Mouse (Mus musculus) Patski (cell line): Measurements from ENCODE around the gene Rtn3. TPM values are rescaled to one million over a fixed set of nuclear protein-coding genes. Genes with fewer than 3 reads are reported as not detected.

Experiments used
- ATAC-seq: fragments of 100-300 bp; one replicate; pipeline ENCODE4 v1.8.0; 2021
- CTCF ChIA-PET: fragments of 350-600 bp; sonication (Branson Sonifier 250); formaldehyde crosslinking; loops from one replicate; lab custom pipeline; 2022; ENCODE audit warnings: inconsistent platforms; lab: Charles Lee
- POLR2A ChIA-PET: fragments of 350-600 bp; sonication (Branson Sonifier 250); formaldehyde crosslinking; loops from one replicate; lab custom pipeline; 2022; ENCODE audit warnings: antibody characterized with exemption, inconsistent platforms; lab: Charles Lee
- DNase-seq: peaks from one replicate; pipeline ENCODE4 v3.0.0-alpha.2; 2011; ENCODE audit warnings: low read depth, low spot score
- H3K27me3 ChIP-seq: fragments of 371-371 bp; one replicate; pipeline ENCODE4 v1.5.1; 2021
- CTCF ChIP-seq: fragments of 100-300 bp; IDR thresholded peaks from one replicate; pipeline ENCODE4 v1.5.1; 2021
- in situ Hi-C: fragments of 300-500 bp; cut with MboI; formaldehyde crosslinking; loops from 3 replicates; pipeline ENCODE4 v1.11.1; 2018; ENCODE audit warnings: low pct_unique_long_range_greater_than_20kb, mixed read lengths
- polyA plus RNA-seq: library from polyadenylated mRNA; unstranded; gene quantifications from one replicate; pipeline ENCODE4 v1.2.3, GENCODE M21; 2021

The Rtn3 gene
- polyA plus RNA-seq = 309 TPM

GRCm38 (mm10) chr19:7482599-7483511, at the start of gene Rtn3:
TSS of gene Rtn3 (minus strand) at chr19:7483281.
- in situ Hi-C loops = no loop called here
- DNase-seq = peak; percentile 86
- ATAC-seq = peak; percentile 89
- no peak for TF ChIP-seq CTCF
- ChIA-PET POLR2A (interaction anchor here (1.0 to 1.7 kb wide), 3 partner anchors 8 to 65 kb away, joined by 3 to 5 read pairs (median 5); partner anchors contain the start of gene 2700081O15Rik), CTCF (interaction anchor here (1.2 to 1.4 kb wide), 2 partner anchors 11 to 18 kb away, joined by 3 to 6 read pairs; partner anchors contain the start of gene Atl3)
- no peaks in the 10 kb centered on the region for H3K27me3 ChIP-seq

- ChIA-PET CTCF (interaction anchor here (0.7 to 6.4 kb wide), 7 partner anchors 10 to 86 kb away, joined by 3 to 24 read pairs (median 3); no protein-coding TSS in a partner anchor), POLR2A (interaction anchor here (1.2 kb wide), 1 partner anchor 64 kb away, joined by 6 read pairs; no protein-coding TSS in a partner anchor)
- ATAC-seq (no peak), DNase-seq (no peak)
- no peak for TF ChIP-seq CTCF
- H3K27me3 ChIP-seq = no peaks in the 10 kb centered on the region
- in situ Hi-C loops = loop anchor here (5.0 kb wide), 1 partner anchor 65 kb away; no protein-coding TSS in a partner anchor
Measured at GRCm38 (mm10) chr19:7531906-7532305, 48.8 kb upstream of the Rtn3 start.

GRCm38 (mm10) chr19:7528639-7529428, 45.8 kb upstream of the Rtn3 start:
- peak; percentile 44 for ATAC-seq
- DNase-seq = peak; percentile 13
- H3K27me3 ChIP-seq = no peaks in the 10 kb centered on the region
- ChIA-PET POLR2A (no interaction called here), CTCF (interaction anchor here (0.6 to 6.4 kb wide), 7 partner anchors 61 to 180 kb away, joined by 3 to 24 read pairs (median 6); no protein-coding TSS in a partner anchor)
- in situ Hi-C loops = no loop called here
- peak; percentile 83 for TF ChIP-seq CTCF

GRCm38 (mm10) chr19:7524879-7525278, 41.8 kb upstream of the Rtn3 start:
- no peak for TF ChIP-seq CTCF
- CTCF ChIA-PET = interaction anchor here (0.9 to 4.7 kb wide), 5 partner anchors 13 to 82 kb away, joined by 3 to 23 read pairs (median 4); partner anchors contain the start of gene Lgals12
- POLR2A ChIA-PET = no interaction called here
- DNase-seq (no peak), ATAC-seq (peak; percentile 69)
- in situ Hi-C loops = no loop called here
- no peaks in the 10 kb centered on the region for H3K27me3 ChIP-seq

GRCm38 (mm10) chr19:7523781-7524180, 40.7 kb upstream of the Rtn3 start:
- no peak for DNase-seq
- no peak for TF ChIP-seq CTCF
- CTCF ChIA-PET = interaction anchor here (1.5 to 4.7 kb wide), 4 partner anchors 12 to 72 kb away, joined by 4 to 23 read pairs (median 5); no protein-coding TSS in a partner anchor
- no peaks in the 10 kb centered on the region for H3K27me3 ChIP-seq
- ATAC-seq = no peak
- POLR2A ChIA-PET = no interaction called here
- in situ Hi-C loops = no loop called here

GRCm38 (mm10) chr19:7523292-7523691, 40.2 kb upstream of the Rtn3 start:
- in situ Hi-C loops = no loop called here
- no peak for ATAC-seq
- DNase-seq = no peak
- ChIA-PET POLR2A (no interaction called here), CTCF (interaction anchor here (0.6 to 4.7 kb wide), 6 partner anchors 12 to 95 kb away, joined by 3 to 23 read pairs (median 4); no protein-coding TSS in a partner anchor)
- no peaks in the 10 kb centered on the region for H3K27me3 ChIP-seq
- peak; percentile 47 for TF ChIP-seq CTCF

GRCm38 (mm10) chr19:7522856-7523255, 39.8 kb upstream of the Rtn3 start:
- DNase-seq = no peak
- TF ChIP-seq CTCF = no peak
- in situ Hi-C loops = no loop called here
- CTCF ChIA-PET = interaction anchor here (0.6 to 4.7 kb wide), 5 partner anchors 11 to 95 kb away, joined by 3 to 23 read pairs (median 4); no protein-coding TSS in a partner anchor
- ATAC-seq = no peak
- H3K27me3 ChIP-seq = no peaks in the 10 kb centered on the region
- POLR2A ChIA-PET = no interaction called here

GRCm38 (mm10) chr19:7521619-7522018, 38.5 kb upstream of the Rtn3 start:
- DNase-seq = no peak
- no peak for TF ChIP-seq CTCF
- ATAC-seq = no peak
- H3K27me3 ChIP-seq = no peaks in the 10 kb centered on the region
- POLR2A ChIA-PET = no interaction called here
- CTCF ChIA-PET = no interaction called here
- in situ Hi-C loops = no loop called here

- no peak for DNase-seq
- no peaks in the 10 kb centered on the region for H3K27me3 ChIP-seq
- no peak for TF ChIP-seq CTCF
- no peak for ATAC-seq
- CTCF ChIA-PET = no interaction called here
- in situ Hi-C loops = no loop called here
- POLR2A ChIA-PET = no interaction called here
Measured at GRCm38 (mm10) chr19:7516437-7516836, 33.4 kb upstream of the Rtn3 start.

- no peaks in the 10 kb centered on the region for H3K27me3 ChIP-seq
- POLR2A ChIA-PET = interaction anchor here (0.6 kb wide), 1 partner anchor 17 kb away, joined by 4 read pairs; no protein-coding TSS in a partner anchor
- ATAC-seq (no peak), DNase-seq (no peak)
- TF ChIP-seq CTCF = peak; percentile 39
- in situ Hi-C loops = no loop called here
- CTCF ChIA-PET = interaction anchor here (1.0 kb wide), 1 partner anchor 15 kb away, joined by 4 read pairs; no protein-coding TSS in a partner anchor
Measured at GRCm38 (mm10) chr19:7508026-7508425, 24.9 kb upstream of the Rtn3 start.
